Mouse (Mus musculus): ENCODE measurements around the gene Rhobtb3.

DNA sequence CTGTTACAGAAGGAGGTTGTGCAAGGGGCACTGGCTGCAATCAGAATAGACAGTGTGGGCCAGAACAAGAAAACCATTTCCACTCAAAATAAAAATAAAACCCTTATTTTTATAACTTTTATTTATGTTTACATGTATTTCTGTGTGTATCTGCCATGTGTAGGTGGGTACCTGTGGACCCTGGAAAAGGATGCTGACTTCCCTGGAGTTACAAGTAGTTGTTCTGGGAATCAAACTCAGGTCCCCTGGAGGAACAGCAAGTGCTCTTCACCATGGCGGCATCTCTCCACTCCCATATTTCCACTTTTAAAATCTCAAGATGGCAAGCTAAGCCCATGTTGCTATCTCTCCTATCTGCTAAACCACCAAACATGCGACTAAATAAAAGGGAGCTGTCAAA lies 13.1 kb downstream of the Rhobtb3 start:
- TF ChIP-seq CTCF (IDR thresholded peaks at IDR 0.05; ENCODE audit: low read depth, low read length) (no peak), POLR2A (IDR thresholded peaks at IDR 0.05; ENCODE audit: borderline replicate concordance, low read depth, low read length) (no peak)

Measured in bone marrow macrophage, adult 2 months (primary cell).